Comparison of ENCODE assay signal across 8 mouse cellular contexts in the genomic region with DNA sequence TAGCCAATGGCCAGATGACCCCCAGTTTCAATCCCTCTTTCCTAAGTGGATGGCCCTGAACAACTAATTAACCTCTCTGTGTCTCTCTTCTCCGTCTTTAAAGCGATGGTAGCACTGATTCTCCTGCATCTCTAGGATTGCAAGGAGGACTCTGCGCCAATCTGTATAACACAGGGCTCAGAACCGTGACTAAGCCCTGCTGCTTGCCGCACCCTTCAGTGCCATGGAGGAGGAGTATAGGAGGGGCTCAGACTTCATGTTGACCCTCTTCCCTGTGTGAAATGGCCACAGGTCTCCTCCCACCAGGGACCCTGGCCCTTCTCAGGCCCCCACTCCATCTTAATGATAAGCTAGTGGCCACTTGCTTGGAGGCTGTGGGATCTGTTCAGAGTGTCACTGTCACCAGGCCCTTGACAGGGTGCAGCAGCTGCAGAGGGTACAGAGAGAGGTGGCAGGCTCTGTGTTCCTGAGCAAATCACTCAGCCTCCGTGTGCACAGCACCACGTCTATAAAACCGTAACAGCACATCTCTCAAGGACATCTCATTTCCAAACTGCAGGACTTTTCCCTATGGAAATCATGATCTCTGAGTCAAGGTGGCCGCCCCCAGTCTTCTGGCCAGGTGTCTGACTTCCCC. TPM values are rescaled to one million over a fixed set of nuclear protein-coding genes. Genes with fewer than 3 reads are reported as not detected.
DNase-seq lines count a peak whose midpoint lies in the region; ATAC-seq and TF ChIP-seq lines count a peak whose summit lies in the region.

No protein-coding gene starts in this region.

- 0 out of 2 replicates have a peak overlapping the region, but pooled peaks have one; percentile 3 for H3K27ac ChIP-seq in kidney, embryonic 16.5 days (ENCODE audit: low read length)
- H3K27ac ChIP-seq in embryonic facial prominence, embryonic 12.5 days = 0 out of 2 replicates have a peak overlapping the region, but pooled peaks have one; percentile 31
- peak overlapping the region; percentile 85 for H3K27ac ChIP-seq in hindbrain, embryonic 16.5 days (ENCODE audit: low read depth, low read length)
- H3K27ac ChIP-seq in midbrain, postnatal 0 days (ENCODE audit: low read depth, low read length) = peak overlapping the region; percentile 73

- peak overlapping the region; percentile 59 for H3K9ac ChIP-seq in kidney, embryonic 16.5 days (replicated peaks; ENCODE audit: low read length)
- peak overlapping the region; percentile 44 for H3K9ac ChIP-seq in embryonic facial prominence, embryonic 12.5 days
- peak overlapping the region; percentile 63 for H3K9ac ChIP-seq in hindbrain, embryonic 16.5 days (ENCODE audit: low read depth, low read length)
- H3K9ac ChIP-seq in midbrain, postnatal 0 days (replicated peaks; ENCODE audit: low read length, poor library complexity, severe bottlenecking) = peak overlapping the region; percentile 42; the same call in 1 of the 2 replicates

- TF ChIP-seq CTCF in midbrain, postnatal 0 days (IDR thresholded peaks at IDR 0.05) = no peak

- H3K4me2 ChIP-seq in kidney, embryonic 16.5 days (replicated peaks; ENCODE audit: low read depth, low read length) = peak overlapping the region; percentile 70
- H3K4me2 ChIP-seq in embryonic facial prominence, embryonic 12.5 days (replicated peaks) = peak overlapping the region; percentile 83
- H3K4me2 ChIP-seq in hindbrain, embryonic 16.5 days (ENCODE audit: low read length) = peak overlapping the region; percentile 81
- peak overlapping the region; percentile 76 for H3K4me2 ChIP-seq in midbrain, postnatal 0 days (ENCODE audit: low read depth, low read length, poor library complexity, severe bottlenecking)

- no peak for DNase-seq in kidney, adult 8-10 months
- no peak for DNase-seq in midbrain, postnatal 0 days (ENCODE audit: low spot score)
- DNase-seq in adrenal gland, adult 2 months = no peak
- no peak for DNase-seq in thymus, postnatal 36 days

- ATAC-seq in kidney, embryonic 16.5 days (ENCODE audit: low FRiP score, low TSS enrichment) = no peak
- ATAC-seq in embryonic facial prominence, embryonic 12.5 days (ENCODE audit: insufficient number of reproducible peaks, insufficient read depth, low FRiP score, low TSS enrichment) = peak; percentile 11; the same call in 1 of the 2 replicates
- ATAC-seq in hindbrain, embryonic 16.5 days = peak; percentile 40
- ATAC-seq in midbrain, postnatal 0 days (ENCODE audit: low FRiP score) = no peak; the same call in 1 of the 2 replicates
- no peak for ATAC-seq in monocyte, adult 5-6 weeks (replicated peaks; ENCODE audit: insufficient number of reproducible peaks, low FRiP score, low TSS enrichment, poor library complexity, severe bottlenecking)

- H3K4me1 ChIP-seq in kidney, embryonic 16.5 days (ENCODE audit: insufficient read depth, low read length) = peaks cover 27% of the 10 kb centered on the region
- peaks cover 25% of the 10 kb centered on the region for H3K4me1 ChIP-seq in embryonic facial prominence, embryonic 12.5 days
- H3K4me1 ChIP-seq in hindbrain, embryonic 16.5 days (ENCODE audit: control insufficient read depth, insufficient read depth, low read depth, low read length) = peaks cover 29% of the 10 kb centered on the region
- peaks cover 11% of the 10 kb centered on the region; the same call in 1 of the 2 replicates for H3K4me1 ChIP-seq in midbrain, postnatal 0 days (ENCODE audit: insufficient read depth, low read length)

- WGBS in kidney, embryonic 16.5 days = 51% methylated on average over 9 of the region's 9 CpGs
- 45% methylated on average over 9 of the region's 9 CpGs for WGBS in embryonic facial prominence, embryonic 12.5 days
- 37% methylated on average over 9 of the region's 9 CpGs for WGBS in hindbrain, embryonic 16.5 days
- 22% methylated on average over 9 of the region's 9 CpGs for WGBS in midbrain, postnatal 0 days

- H3K27me3 ChIP-seq in kidney, embryonic 16.5 days (ENCODE audit: insufficient read depth, low read length) = no peaks in the 10 kb centered on the region
- 0 out of 2 replicates have a peak, but pooled peaks cover 6% of the 10 kb centered on the region for H3K27me3 ChIP-seq in embryonic facial prominence, embryonic 12.5 days
- no peaks in the 10 kb centered on the region for H3K27me3 ChIP-seq in hindbrain, embryonic 16.5 days (replicated peaks; ENCODE audit: control insufficient read depth, insufficient read depth, low read length)
- H3K27me3 ChIP-seq in midbrain, postnatal 0 days (ENCODE audit: insufficient read depth, low read length) = no peaks in the 10 kb centered on the region

- H3K4me3 ChIP-seq in kidney, embryonic 16.5 days (ENCODE audit: low read length) = peak overlapping the region; percentile 46
- peak overlapping the region; percentile 38 for H3K4me3 ChIP-seq in embryonic facial prominence, embryonic 12.5 days
- H3K4me3 ChIP-seq in hindbrain, embryonic 16.5 days (ENCODE audit: low read length) = peak overlapping the region; percentile 44
- no peak overlapping the region for H3K4me3 ChIP-seq in midbrain, postnatal 0 days (ENCODE audit: low read depth, low read length)

- no peaks in the 10 kb centered on the region for H3K36me3 ChIP-seq in kidney, embryonic 16.5 days (ENCODE audit: insufficient read depth, low read length)
- H3K36me3 ChIP-seq in embryonic facial prominence, embryonic 12.5 days = no peaks in the 10 kb centered on the region
- H3K36me3 ChIP-seq in hindbrain, embryonic 16.5 days (ENCODE audit: control insufficient read depth, insufficient read depth, low read length) = no peaks in the 10 kb centered on the region
- H3K36me3 ChIP-seq in midbrain, postnatal 0 days (ENCODE audit: insufficient read depth, low read length) = no peaks in the 10 kb centered on the region

- H3K9me3 ChIP-seq in kidney, embryonic 16.5 days (ENCODE audit: low read length) = no peaks in the 10 kb centered on the region
- no peaks in the 10 kb centered on the region; the same call in 1 of the 2 replicates for H3K9me3 ChIP-seq in embryonic facial prominence, embryonic 12.5 days
- H3K9me3 ChIP-seq in hindbrain, embryonic 16.5 days (ENCODE audit: control insufficient read depth, low read length) = no peaks in the 10 kb centered on the region
- H3K9me3 ChIP-seq in midbrain, postnatal 0 days (ENCODE audit: low read length) = no peaks in the 10 kb centered on the region

RNA-seq across cellular contexts. Expression of a gene that starts 51.6 kb away (rescaled TPM):
- polyA plus RNA-seq in kidney, embryonic 16.5 days (2015; fragmentation: Nextera tagmentation; extraction: Ambion mirVana) = 2.5 and 2.9 TPM in 2 replicates
- polyA plus RNA-seq in embryonic facial prominence, embryonic 12.5 days (2016; fragmentation: Nextera tagmentation; extraction: Ambion mirVana) = 4.1 and 4.5 TPM in 2 replicates
- polyA plus RNA-seq in hindbrain, embryonic 16.5 days (2015; fragmentation: Nextera tagmentation; extraction: Ambion mirVana) = 5.1 and 5.9 TPM in 2 replicates
- 24.0 and 25.2 TPM in 2 replicates for total RNA-seq in midbrain, postnatal 0 days (2014; rRNA removed)
- polyA plus RNA-seq in midbrain, postnatal 0 days (2015; fragmentation: Nextera tagmentation; extraction: Ambion mirVana) = 8.5 and 9.8 TPM in 2 replicates
- 1 to 10 TPM in 1 of 2 experiments, under 1 TPM in 1; 0.69 to 1.6 TPM for total RNA-seq in adrenal gland, adult 2 months (2021)
- 0.26 and 0.41 TPM in 2 replicates for polyA plus RNA-seq in adrenal gland, adult 2 months (2012; rRNA removed)
- total RNA-seq in monocyte, adult 5-6 weeks (2017) = 0.10 TPM in 1 of 3 replicates, not detected in the others

RNA-seq across cellular contexts. Expression of a gene that starts 51.7 kb away (rescaled TPM):
- polyA plus RNA-seq in kidney, embryonic 16.5 days (2015; fragmentation: Nextera tagmentation; extraction: Ambion mirVana) = 10.9 and 11.5 TPM in 2 replicates
- polyA plus RNA-seq in embryonic facial prominence, embryonic 12.5 days (2016; fragmentation: Nextera tagmentation; extraction: Ambion mirVana) = 7.7 and 9.6 TPM in 2 replicates
- polyA plus RNA-seq in hindbrain, embryonic 16.5 days (2015; fragmentation: Nextera tagmentation; extraction: Ambion mirVana) = 6.6 and 6.9 TPM in 2 replicates
- 7.7 and 11.2 TPM in 2 replicates for total RNA-seq in midbrain, postnatal 0 days (2014; rRNA removed)
- 4.7 and 4.8 TPM in 2 replicates for polyA plus RNA-seq in midbrain, postnatal 0 days (2015; fragmentation: Nextera tagmentation; extraction: Ambion mirVana)
- total RNA-seq in adrenal gland, adult 2 months (2021) = 10 to 100 TPM; 14.2 to 15.5 TPM
- polyA plus RNA-seq in adrenal gland, adult 2 months (2012; rRNA removed) = 1.4 and 1.5 TPM in 2 replicates
- 8.8 to 16.1 TPM (median 10.9 TPM) in 3 replicates for total RNA-seq in monocyte, adult 5-6 weeks (2017)

Comparison
In these comparisons a context has a peak if more than half of its experiments do, and no peak if none do; other contexts are left out.
1. ATAC-seq: peak in embryonic facial prominence, embryonic 12.5 days (single experiment) and hindbrain, embryonic 16.5 days (single experiment); none in kidney, embryonic 16.5 days (single experiment), midbrain, postnatal 0 days (single experiment) and monocyte, adult 5-6 weeks (single experiment).
2. H3K27ac ChIP-seq: peak in every context shown above with its lines; median percentile 85 in hindbrain, embryonic 16.5 days; 73 in midbrain, postnatal 0 days; 31 in embryonic facial prominence, embryonic 12.5 days; 3 in kidney, embryonic 16.5 days.
3. Peak in every context shown above with its lines, with median percentiles within 50 percentile points of each other: H3K4me2 ChIP-seq and H3K9ac ChIP-seq.